Mouse (Mus musculus): ENCODE data around the gene Ubxn10.

Gene Ubxn10

GRCm38 (mm10) chr4:138700184-138700982 is 36.6 kb downstream of the Ubxn10 start:
- DNase-seq (ENCODE audit: low read depth), result peak; percentile 14

GRCm38 (mm10) chr4:138698296-138698695 is 38.7 kb downstream of the Ubxn10 start:
- DNase-seq (ENCODE audit: low read depth), result no peak

- DNase-seq (ENCODE audit: low read depth), result no peak
These were observed 39.7 kb downstream of the Ubxn10 start for GRCm38 (mm10) chr4:138697166-138697860.

- no peak for DNase-seq (ENCODE audit: low read depth)
These were observed 40.2 kb downstream of the Ubxn10 start for GRCm38 (mm10) chr4:138696720-138697119.

- no peak for DNase-seq (ENCODE audit: low read depth)
These were observed 43.8 kb downstream of the Ubxn10 start for GRCm38 (mm10) chr4:138693043-138693692.

- no peak for DNase-seq (ENCODE audit: low read depth)
These were observed 45.4 kb downstream of the Ubxn10 start for GRCm38 (mm10) chr4:138691443-138692181.

GRCm38 (mm10) chr4:138690561-138690960 is 46.4 kb downstream of the Ubxn10 start:
- no peak for DNase-seq (ENCODE audit: low read depth)

- no peak for DNase-seq (ENCODE audit: low read depth)
These were observed 47.9 kb downstream of the Ubxn10 start for GRCm38 (mm10) chr4:138689094-138689512.

GRCm38 (mm10) chr4:138685813-138686212 is 51.2 kb downstream of the Ubxn10 start:
- no peak for DNase-seq (ENCODE audit: low read depth)

GRCm38 (mm10) chr4:138682760-138683159 is 54.2 kb downstream of the Ubxn10 start:
- no peak for DNase-seq (ENCODE audit: low read depth)

GRCm38 (mm10) chr4:138680124-138680523 is 56.8 kb downstream of the Ubxn10 start:
- no peak for DNase-seq (ENCODE audit: low read depth)

- no peak for DNase-seq (ENCODE audit: low read depth)
These were observed 59.4 kb downstream of the Ubxn10 start for GRCm38 (mm10) chr4:138677579-138677978.

GRCm38 (mm10) chr4:138676480-138676879 is 60.5 kb downstream of the Ubxn10 start:
- DNase-seq (ENCODE audit: low read depth), result no peak

GRCm38 (mm10) chr4:138672160-138672559 is 64.8 kb downstream of the Ubxn10 start:
- DNase-seq (ENCODE audit: low read depth), result no peak

- DNase-seq (ENCODE audit: low read depth), result no peak
These were observed 66.7 kb downstream of the Ubxn10 start for GRCm38 (mm10) chr4:138670093-138670889.

- no peak for DNase-seq (ENCODE audit: low read depth)
These were observed 70.4 kb downstream of the Ubxn10 start for GRCm38 (mm10) chr4:138666521-138666920.

- DNase-seq (ENCODE audit: low read depth), result no peak
These were observed 76.9 kb downstream of the Ubxn10 start for GRCm38 (mm10) chr4:138659936-138660602.
